Mouse (Mus musculus): ENCODE results near the gene Fhad1.

Gene Fhad1

GRCm38 (mm10) chr4:141895772-141896171, 119.1 kb downstream of the Fhad1 start:
- in situ Hi-C loops (cut with MboI, MseI), result no loop called here

GRCm38 (mm10) chr4:141893157-141893784, 121.6 kb downstream of the Fhad1 start:
- in situ Hi-C loops (cut with MboI, MseI), result no loop called here

GRCm38 (mm10) chr4:141886385-141886968, 128.4 kb downstream of the Fhad1 start:
- in situ Hi-C loops (cut with MboI, MseI), result no loop called here

- in situ Hi-C loops (cut with MboI, MseI), result no loop called here
Measured at GRCm38 (mm10) chr4:141885451-141885850, 129.4 kb downstream of the Fhad1 start.

- in situ Hi-C loops (cut with MboI, MseI), result loop anchor here in 1 of 2 experiments (5.0 kb wide), 1 partner anchor 1231 kb away; no protein-coding TSS in a partner anchor
Measured at GRCm38 (mm10) chr4:141882858-141883257, 132.0 kb downstream of the Fhad1 start.

GRCm38 (mm10) chr4:141881950-141882349, 132.9 kb downstream of the Fhad1 start:
- in situ Hi-C loops (cut with MboI, MseI), result loop anchor here in 1 of 2 experiments (5.0 kb wide), 1 partner anchor 1230 kb away; no protein-coding TSS in a partner anchor

- in situ Hi-C loops (cut with MboI, MseI), result loop anchor here in 1 of 2 experiments (5.0 kb wide), 1 partner anchor 1229 kb away; no protein-coding TSS in a partner anchor
Measured at GRCm38 (mm10) chr4:141881289-141881914, 133.5 kb downstream of the Fhad1 start.

- in situ Hi-C loops (cut with MboI, MseI), result loop anchor here in 1 of 2 experiments (5.0 kb wide), 1 partner anchor 1228 kb away; no protein-coding TSS in a partner anchor
Measured at GRCm38 (mm10) chr4:141879875-141880274, 135.0 kb downstream of the Fhad1 start.

- in situ Hi-C loops (cut with MboI, MseI), result no loop called here
Measured at GRCm38 (mm10) chr4:141879074-141879473, 135.8 kb downstream of the Fhad1 start.

GRCm38 (mm10) chr4:141878621-141879020, 136.3 kb downstream of the Fhad1 start:
- in situ Hi-C loops (cut with MboI, MseI), result no loop called here

GRCm38 (mm10) chr4:141875481-141876108, 139.3 kb downstream of the Fhad1 start:
- in situ Hi-C loops (cut with MboI, MseI), result no loop called here

GRCm38 (mm10) chr4:141874601-141875460, 140.1 kb downstream of the Fhad1 start, which contains the start of gene Efhd2:
Gene Efhd2, minus strand, starts transcription at chr4:141874920.
- in situ Hi-C loops (cut with MboI, MseI), result no loop called here

GRCm38 (mm10) chr4:141874111-141874600, 140.7 kb downstream of the Fhad1 start:
- in situ Hi-C loops (cut with MboI, MseI), result no loop called here

GRCm38 (mm10) chr4:141872977-141873376, 141.9 kb downstream of the Fhad1 start:
- in situ Hi-C loops (cut with MboI, MseI), result no loop called here

- in situ Hi-C loops (cut with MboI, MseI), result no loop called here
Measured at GRCm38 (mm10) chr4:141871909-141872308, 143.0 kb downstream of the Fhad1 start.

GRCm38 (mm10) chr4:141871333-141871725, 143.6 kb downstream of the Fhad1 start:
- in situ Hi-C loops (cut with MboI, MseI), result no loop called here

GRCm38 (mm10) chr4:141870666-141871332, 144.1 kb downstream of the Fhad1 start:
- in situ Hi-C loops (cut with MboI, MseI), result no loop called here

GRCm38 (mm10) chr4:141869436-141870215, 145.3 kb downstream of the Fhad1 start:
- in situ Hi-C loops (cut with MboI, MseI), result no loop called here

GRCm38 (mm10) chr4:141868051-141868450, 146.8 kb downstream of the Fhad1 start:
- in situ Hi-C loops (cut with MboI, MseI), result no loop called here

GRCm38 (mm10) chr4:141867498-141867897, 147.4 kb downstream of the Fhad1 start:
- in situ Hi-C loops (cut with MboI, MseI), result no loop called here

Data from T-helper 17 cell (primary cell).